Mouse (Mus musculus): ENCODE results near the gene Six5.

DNA sequence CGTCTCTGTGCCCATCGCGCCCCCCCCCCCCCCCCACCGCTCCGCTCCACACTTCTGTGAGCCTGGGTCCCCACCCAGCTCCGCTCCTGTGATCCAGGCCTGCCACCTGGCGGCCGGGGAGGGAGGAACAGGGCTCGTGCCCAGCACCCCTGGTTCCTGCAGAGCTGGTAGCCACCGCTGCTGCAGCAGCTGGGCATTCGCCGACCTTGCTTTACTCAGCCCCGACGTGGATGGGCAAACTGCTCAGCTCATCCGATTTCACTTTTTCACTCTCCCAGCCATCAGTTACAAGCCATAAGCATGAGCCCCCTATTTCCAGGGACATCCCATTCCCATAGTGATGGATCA lies 1.2 kb upstream of the Six5 start:
- TF ChIP-seq CTCF (IDR thresholded peaks at IDR 0.05) (peak; percentile 90), EP300 (IDR thresholded peaks at IDR 0.05) (no peak)

All from lung, postnatal 0 days (tissue).